Mouse (Mus musculus) E14TG2a.4 (cell line): ENCODE measurements around the gene Spsb1.

ENCODE experiments used
- CTCF ChIP-seq: conservative IDR thresholded peaks from 2 replicates; pipeline ENCODE4 v1.5.1; 2014; ENCODE audit warnings: low read length
- POU5F1 ChIP-seq: IDR thresholded peaks from 2 replicates; pipeline ENCODE4 v1.6.1; 2014; ENCODE audit warnings: low read length, borderline replicate concordance

- TF ChIP-seq CTCF (no peak), POU5F1 (no peak)
Measured at GRCm38 (mm10) chr4:149996440-149996839, 41.6 kb upstream of the Spsb1 start.
